Mouse (Mus musculus): Measurements from ENCODE around the gene Sccpdh. TPM values are rescaled to one million over a fixed set of nuclear protein-coding genes. Genes with fewer than 3 reads are reported as not detected.
A peak's percentile ranks its signal among the peaks of the same experiment; 100 is the strongest.
"Not testable (repeated sequence)": the region's sequence is repeated elsewhere in the genome, so short reads cannot be mapped to it uniquely, and the experiment has no call there.

The Sccpdh gene
- total RNA-seq (2017) = 39.8 and 46.7 TPM in 2 replicates

- peak; percentile 44 to 76 for ATAC-seq (replicated peaks in 1 of 2; ENCODE audit: insufficient read depth in 1 of 2, low FRiP score in 2 of 2, low TSS enrichment in 1 of 2, low read depth in 1 of 2, poor library complexity in 2 of 2, severe bottlenecking in 2 of 2)
These were observed at the start of gene Sccpdh for GRCm38 (mm10) chr1:179668013-179668805. Gene Sccpdh (plus strand): TSS chr1:179668210.

DNA sequence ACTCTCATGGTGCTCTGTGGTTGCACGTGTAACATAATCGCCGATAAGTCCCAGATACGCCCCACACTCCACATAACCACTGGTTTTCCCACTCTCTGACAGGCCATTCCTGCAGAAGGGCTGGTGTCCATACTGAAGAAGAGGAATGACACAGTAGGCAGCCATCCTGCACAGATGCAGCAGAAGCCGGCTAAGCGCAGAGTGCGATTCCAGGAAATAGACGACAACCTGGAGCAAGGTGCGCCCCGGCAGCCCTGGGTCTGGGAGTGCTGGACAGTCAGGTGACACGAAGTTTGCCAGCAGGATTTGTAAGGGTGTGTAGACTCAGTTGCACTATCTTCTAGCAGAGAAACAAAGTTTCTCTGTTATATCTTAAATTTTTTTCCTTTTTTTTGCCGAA lies 45.3 kb upstream of the Sccpdh start:
- ATAC-seq (replicated peaks in 1 of 2; ENCODE audit: insufficient read depth in 1 of 2, low FRiP score in 2 of 2, low TSS enrichment in 1 of 2, low read depth in 1 of 2, poor library complexity in 2 of 2, severe bottlenecking in 2 of 2) = no peak

- ATAC-seq (replicated peaks in 1 of 2; ENCODE audit: insufficient read depth in 1 of 2, low FRiP score in 2 of 2, low TSS enrichment in 1 of 2, low read depth in 1 of 2, poor library complexity in 2 of 2, severe bottlenecking in 2 of 2) = 0 out of 4 replicates have a peak, but pooled peaks of 1 of the 2 experiments have one; percentile 19
These were observed 44.4 kb upstream of the Sccpdh start for GRCm38 (mm10) chr1:179623657-179624056.

GRCm38 (mm10) chr1:179624354-179624753 lies 43.7 kb upstream of the Sccpdh start:
- peak; percentile 74 to 79 for ATAC-seq (replicated peaks in 1 of 2; ENCODE audit: insufficient read depth in 1 of 2, low FRiP score in 2 of 2, low TSS enrichment in 1 of 2, low read depth in 1 of 2, poor library complexity in 2 of 2, severe bottlenecking in 2 of 2)

- no peak for ATAC-seq (replicated peaks in 1 of 2; ENCODE audit: insufficient read depth in 1 of 2, low FRiP score in 2 of 2, low TSS enrichment in 1 of 2, low read depth in 1 of 2, poor library complexity in 2 of 2, severe bottlenecking in 2 of 2)
These were observed 40.2 kb upstream of the Sccpdh start for GRCm38 (mm10) chr1:179627855-179628254.

DNA sequence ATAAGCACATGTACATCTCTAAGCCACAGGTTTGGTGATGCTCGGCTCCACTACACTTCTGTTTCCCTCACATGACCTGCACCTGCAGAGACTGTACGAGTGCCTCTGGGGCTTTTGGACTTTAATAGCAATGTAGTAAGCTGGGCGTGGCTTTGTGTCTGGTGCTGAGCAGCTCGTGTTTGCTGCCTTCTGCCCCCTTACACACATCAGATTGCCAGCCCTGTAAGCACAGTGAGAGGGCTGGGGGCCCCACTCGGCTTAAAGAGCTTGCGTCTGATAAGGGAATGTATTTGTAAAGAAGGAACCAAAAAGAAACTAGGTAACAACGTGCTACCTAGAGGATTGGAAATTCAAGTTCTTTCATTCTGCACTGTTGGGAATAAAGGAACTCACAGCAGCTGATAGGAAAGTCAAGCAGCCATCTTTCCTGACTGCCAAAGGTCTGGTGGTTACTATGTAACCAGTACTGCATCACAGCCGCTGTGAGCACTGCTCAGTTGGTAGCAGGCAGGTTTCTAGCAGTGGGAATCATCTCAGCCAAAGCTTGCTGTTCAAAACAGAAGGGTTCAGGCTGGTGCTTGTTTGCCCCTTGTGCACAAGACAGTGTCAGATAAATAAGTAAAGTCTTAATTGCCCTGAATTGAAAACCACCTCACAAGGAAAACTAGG lies 39.4 kb upstream of the Sccpdh start:
- no peak for ATAC-seq (replicated peaks in 1 of 2; ENCODE audit: insufficient read depth in 1 of 2, low FRiP score in 2 of 2, low TSS enrichment in 1 of 2, low read depth in 1 of 2, poor library complexity in 2 of 2, severe bottlenecking in 2 of 2)

DNA sequence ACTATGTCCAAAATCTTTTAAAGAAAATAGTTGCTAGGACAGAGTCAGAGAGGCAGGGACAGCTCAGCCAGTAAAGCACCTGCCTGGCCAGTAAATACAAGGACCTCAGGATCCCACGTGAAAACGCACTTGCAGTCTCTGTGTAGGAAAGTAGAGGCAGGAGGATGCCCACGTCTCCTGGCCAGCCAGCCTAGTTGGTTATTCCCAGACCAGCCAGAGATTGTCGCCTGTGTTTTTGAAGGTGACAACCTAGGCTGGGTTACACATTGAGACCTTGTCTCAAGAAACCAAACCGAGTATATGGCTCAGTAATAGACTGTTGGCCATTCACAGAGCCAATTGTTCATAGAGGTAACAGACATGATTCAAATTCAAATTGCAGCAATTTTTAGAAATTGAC lies 38.7 kb upstream of the Sccpdh start:
- ATAC-seq (replicated peaks in 1 of 2; ENCODE audit: insufficient read depth in 1 of 2, low FRiP score in 2 of 2, low TSS enrichment in 1 of 2, low read depth in 1 of 2, poor library complexity in 2 of 2, severe bottlenecking in 2 of 2) = no peak

DNA sequence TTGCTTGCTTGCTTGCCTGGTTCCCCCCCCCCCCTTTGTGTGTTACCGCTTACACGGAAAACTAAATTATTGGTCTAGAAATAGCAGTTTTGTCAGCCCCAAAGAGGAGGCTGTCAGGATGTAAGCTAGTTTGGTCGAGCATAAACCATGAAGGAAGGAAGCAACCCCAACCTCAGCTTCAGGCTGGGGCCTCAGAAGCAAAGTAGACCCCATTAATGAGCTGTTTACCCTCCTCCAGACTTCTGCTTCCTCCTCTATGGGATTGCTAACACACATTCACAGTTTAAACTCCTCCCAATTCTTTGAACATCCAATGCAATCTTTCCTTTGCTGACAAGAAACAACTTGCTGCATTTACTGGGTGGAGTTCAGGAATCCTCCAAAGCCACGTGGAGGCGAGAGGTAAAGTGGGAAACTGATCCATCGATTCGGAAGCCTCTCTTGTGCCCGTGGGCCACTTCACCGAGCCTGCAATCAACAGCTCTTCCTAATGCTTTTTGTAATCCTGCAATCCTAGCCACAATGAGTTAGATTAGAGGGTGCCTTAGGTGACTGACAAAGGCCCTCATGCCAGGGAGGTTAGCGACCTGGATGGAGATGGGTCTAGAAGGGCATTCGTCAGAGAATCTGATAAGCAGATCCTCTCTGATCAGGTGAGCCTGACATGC lies 35.1 kb upstream of the Sccpdh start:
- peak; percentile 60 to 64 for ATAC-seq (replicated peaks in 1 of 2; ENCODE audit: insufficient read depth in 1 of 2, low FRiP score in 2 of 2, low TSS enrichment in 1 of 2, low read depth in 1 of 2, poor library complexity in 2 of 2, severe bottlenecking in 2 of 2)

- peak; percentile 76 to 82 for ATAC-seq (replicated peaks in 1 of 2; ENCODE audit: insufficient read depth in 1 of 2, low FRiP score in 2 of 2, low TSS enrichment in 1 of 2, low read depth in 1 of 2, poor library complexity in 2 of 2, severe bottlenecking in 2 of 2)
These were observed 34.6 kb upstream of the Sccpdh start for GRCm38 (mm10) chr1:179633414-179633752.

DNA sequence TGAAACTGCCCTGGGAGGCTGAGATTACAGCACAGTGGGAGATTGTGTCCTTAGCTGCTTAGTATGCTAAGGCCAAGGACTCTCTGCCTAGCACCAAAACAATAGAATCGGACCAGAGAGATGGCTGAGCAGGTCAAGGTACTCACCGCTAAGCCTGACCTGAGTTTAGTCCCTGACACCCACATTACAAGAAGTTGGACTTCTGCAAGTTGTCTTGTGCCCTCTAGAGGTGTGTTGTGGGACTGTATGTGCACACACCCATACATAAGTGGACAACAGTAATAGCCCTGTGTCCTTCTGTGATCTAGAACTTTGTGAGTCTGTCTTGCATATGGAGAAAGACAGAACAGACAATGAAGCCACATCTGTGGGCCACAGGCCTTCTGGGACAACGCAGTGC lies 33.9 kb upstream of the Sccpdh start:
- no peak for ATAC-seq (replicated peaks in 1 of 2; ENCODE audit: insufficient read depth in 1 of 2, low FRiP score in 2 of 2, low TSS enrichment in 1 of 2, low read depth in 1 of 2, poor library complexity in 2 of 2, severe bottlenecking in 2 of 2)

DNA sequence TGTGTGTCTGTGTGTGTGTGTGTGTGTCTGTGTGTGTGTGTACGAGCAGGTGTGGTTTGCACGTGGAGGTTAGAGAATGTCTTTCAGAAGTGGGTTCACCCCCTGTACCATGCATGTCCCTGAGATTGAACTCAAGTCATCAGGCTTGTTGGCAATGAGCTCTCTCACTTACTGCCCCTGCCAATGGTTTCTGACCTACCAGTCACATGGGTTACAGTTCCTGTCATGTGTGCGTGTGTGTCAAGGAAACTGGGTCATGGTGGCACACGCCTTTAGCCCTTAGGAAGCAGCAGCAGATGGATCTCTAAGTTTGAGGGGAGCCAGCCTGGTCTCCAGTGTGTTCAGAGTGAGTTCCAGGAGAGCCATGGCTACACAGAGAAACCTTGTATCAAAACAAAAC lies 25.3 kb upstream of the Sccpdh start:
- ATAC-seq (replicated peaks in 1 of 2; ENCODE audit: insufficient read depth in 1 of 2, low FRiP score in 2 of 2, low TSS enrichment in 1 of 2, low read depth in 1 of 2, poor library complexity in 2 of 2, severe bottlenecking in 2 of 2) = no peak

DNA sequence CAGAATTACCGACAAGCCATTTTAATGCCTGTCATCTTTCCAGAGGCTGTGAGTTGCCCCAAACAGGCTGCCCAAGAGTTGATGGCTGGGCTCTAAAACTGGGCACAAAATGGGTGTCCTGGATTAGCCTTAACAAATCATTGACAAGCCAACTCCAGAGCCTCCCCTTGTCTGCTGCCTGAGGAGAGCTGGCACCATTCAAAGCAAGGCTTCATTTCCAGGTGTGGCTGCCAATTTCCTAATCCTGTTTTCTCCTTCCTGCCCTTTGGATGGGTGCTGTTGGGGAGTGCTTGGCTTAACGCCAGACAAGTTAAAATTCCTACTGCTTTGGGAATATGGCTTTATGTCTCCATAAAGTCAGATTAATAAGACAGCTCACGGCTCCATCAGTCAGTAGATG lies 23.9 kb upstream of the Sccpdh start:
- no peak for ATAC-seq (replicated peaks in 1 of 2; ENCODE audit: insufficient read depth in 1 of 2, low FRiP score in 2 of 2, low TSS enrichment in 1 of 2, low read depth in 1 of 2, poor library complexity in 2 of 2, severe bottlenecking in 2 of 2)

DNA sequence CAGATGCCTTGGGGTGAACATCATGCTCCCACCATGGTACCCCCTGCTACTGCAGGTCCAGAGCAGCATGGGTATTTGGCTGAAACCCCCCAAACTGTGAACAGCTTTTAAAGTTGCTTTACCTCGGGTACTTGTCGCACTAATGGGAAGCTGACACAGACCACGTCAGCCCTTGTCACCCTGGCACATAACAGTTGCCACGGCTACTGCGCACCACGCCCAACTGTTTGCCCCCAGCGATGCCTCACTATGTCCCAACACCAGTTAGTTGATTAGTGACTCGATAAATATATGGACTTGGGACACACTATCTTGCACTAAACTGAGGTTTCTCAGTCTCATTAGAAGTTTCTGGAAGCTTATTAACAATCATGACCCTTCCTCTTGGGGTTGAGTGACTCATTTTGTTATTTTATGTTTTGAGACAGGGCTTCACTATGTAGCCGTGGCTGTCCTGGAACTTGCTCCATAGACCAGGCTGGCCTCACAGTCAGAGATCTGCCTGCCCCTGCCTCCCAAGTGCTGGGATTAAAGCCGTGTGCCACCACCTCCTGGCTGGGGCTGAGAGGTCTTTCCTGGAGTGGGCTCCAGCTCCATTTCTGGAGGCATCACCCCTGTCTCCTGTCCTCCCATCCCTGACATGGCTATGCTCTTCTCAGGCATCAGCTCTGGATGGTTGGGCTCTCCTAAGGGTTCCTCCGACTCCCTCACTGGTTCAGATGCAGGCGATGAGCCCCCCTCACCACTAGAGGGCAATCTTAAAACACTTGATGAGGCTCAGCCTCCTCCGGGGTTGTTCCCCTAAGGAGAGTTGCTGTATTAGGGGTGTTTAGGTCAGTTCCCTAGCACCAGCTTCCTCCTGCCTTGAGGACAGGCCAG lies 22.7 kb upstream of the Sccpdh start:
- ATAC-seq (replicated peaks in 1 of 2; ENCODE audit: insufficient read depth in 1 of 2, low FRiP score in 2 of 2, low TSS enrichment in 1 of 2, low read depth in 1 of 2, poor library complexity in 2 of 2, severe bottlenecking in 2 of 2) = peak; percentile 95 to 97

GRCm38 (mm10) chr1:179645980-179646268 lies 22.1 kb upstream of the Sccpdh start:
- 0 out of 4 replicates have a peak, but pooled peaks of 1 of the 2 experiments have one; percentile 14 for ATAC-seq (replicated peaks in 1 of 2; ENCODE audit: insufficient read depth in 1 of 2, low FRiP score in 2 of 2, low TSS enrichment in 1 of 2, low read depth in 1 of 2, poor library complexity in 2 of 2, severe bottlenecking in 2 of 2)

DNA sequence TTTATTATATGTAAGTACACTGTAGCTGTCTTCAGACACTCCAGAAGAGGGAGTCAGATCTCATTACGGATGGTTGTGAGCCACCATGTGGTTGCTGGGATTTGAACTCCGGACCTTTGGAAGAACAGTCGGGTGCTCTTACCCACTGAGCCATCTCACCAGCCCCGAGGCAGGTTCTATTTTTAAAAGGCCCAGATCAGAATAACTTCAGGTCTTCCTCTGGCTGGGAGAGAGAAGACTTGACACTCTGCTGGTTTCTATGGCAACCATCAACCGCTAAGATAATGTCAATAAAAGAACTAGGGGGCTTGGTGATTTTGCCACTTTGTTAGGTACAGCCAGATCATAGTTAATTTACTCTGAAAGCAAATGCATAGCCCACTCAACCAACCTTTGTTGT lies 19.3 kb upstream of the Sccpdh start:
- not testable (repeated sequence) for ATAC-seq (replicated peaks in 1 of 2; ENCODE audit: insufficient read depth in 1 of 2, low FRiP score in 2 of 2, low TSS enrichment in 1 of 2, low read depth in 1 of 2, poor library complexity in 2 of 2, severe bottlenecking in 2 of 2)

- no peak for ATAC-seq (replicated peaks in 1 of 2; ENCODE audit: insufficient read depth in 1 of 2, low FRiP score in 2 of 2, low TSS enrichment in 1 of 2, low read depth in 1 of 2, poor library complexity in 2 of 2, severe bottlenecking in 2 of 2)
These were observed 18.7 kb upstream of the Sccpdh start for GRCm38 (mm10) chr1:179649324-179649723.

GRCm38 (mm10) chr1:179650284-179650683 lies 17.7 kb upstream of the Sccpdh start:
- ATAC-seq (replicated peaks in 1 of 2; ENCODE audit: insufficient read depth in 1 of 2, low FRiP score in 2 of 2, low TSS enrichment in 1 of 2, low read depth in 1 of 2, poor library complexity in 2 of 2, severe bottlenecking in 2 of 2) = peak; percentile 46 to 69; a peak in 3 of 4 replicates
